In genomic region chr2:147013194-147013969, GRCm38 (mm10) we compare ENCODE assay signal across 8 mouse cellular contexts. TPM values are rescaled to one million over a fixed set of nuclear protein-coding genes. Genes with fewer than 3 reads are reported as not detected.
DNase-seq lines count a peak whose midpoint lies in the region.

No protein-coding gene starts in this region.

- DNase-seq in cerebellum, postnatal 36 days: peak; percentile 55 to 57
- no peak for DNase-seq in cerebellum, adult 9-10 months
- peak; percentile 55 for DNase-seq in c-Kit-positive CD71-positive TER-119-negative erythroid progenitor cells, embryonic 14.5 days (ENCODE audit: low read depth)
- DNase-seq in gastrocnemius, adult 18-20 months (ENCODE audit: low spot score): peak; percentile 44
- peak; percentile 87 for DNase-seq in induced T-regulatory cell, adult 2 months (ENCODE audit: low read depth)
- DNase-seq in limb, embryonic 10.5 days (ENCODE audit: low spot score): peak; percentile 90
- peak; percentile 91 for DNase-seq in midbrain, embryonic 10.5 days (ENCODE audit: low spot score)
- DNase-seq in spleen, postnatal 10 days (ENCODE audit: low spot score in 2 of 2): peak; percentile 64 to 75

- peaks cover 24% of the 10 kb centered on the region for H3K36me3 ChIP-seq in limb, embryonic 10.5 days
- H3K36me3 ChIP-seq in midbrain, embryonic 10.5 days: peaks cover 22% of the 10 kb centered on the region

- no peaks in the 10 kb centered on the region for H3K9me3 ChIP-seq in limb, embryonic 10.5 days (replicated peaks)
- no peaks in the 10 kb centered on the region for H3K9me3 ChIP-seq in midbrain, embryonic 10.5 days (replicated peaks)

- under 1% methylated on average over 59 of the region's 59 CpGs for WGBS in limb, embryonic 10.5 days
- WGBS in midbrain, embryonic 10.5 days: under 1% methylated on average over 58 of the region's 59 CpGs

- no peaks in the 10 kb centered on the region for H3K27me3 ChIP-seq in limb, embryonic 10.5 days (ENCODE audit: low read depth, poor library complexity, severe bottlenecking)
- H3K27me3 ChIP-seq in midbrain, embryonic 10.5 days (ENCODE audit: low read depth, poor library complexity, severe bottlenecking): no peaks in the 10 kb centered on the region

- peak overlapping the region; percentile 97 for H3K27ac ChIP-seq in limb, embryonic 10.5 days
- H3K27ac ChIP-seq in midbrain, embryonic 10.5 days (replicated peaks): peak overlapping the region; percentile 93

- H3K4me1 ChIP-seq in limb, embryonic 10.5 days: peaks cover 14% of the 10 kb centered on the region
- peaks cover 26% of the 10 kb centered on the region for H3K4me1 ChIP-seq in midbrain, embryonic 10.5 days

- peak overlapping the region; percentile 78 for H3K4me3 ChIP-seq in limb, embryonic 10.5 days
- peak overlapping the region; percentile 70 for H3K4me3 ChIP-seq in midbrain, embryonic 10.5 days

RNA-seq across cellular contexts. Expression of gene Xrn2, which starts 0.6 kb away (rescaled TPM):
- 10 to 100 TPM; 11.8 to 12.5 TPM for total RNA-seq in gastrocnemius, adult 18-20 months (2021)
- polyA plus RNA-seq in limb, embryonic 10.5 days (2016; fragmentation: Nextera tagmentation; extraction: Ambion mirVana): 83.7 and 91.2 TPM in 2 replicates
- 88.0 and 92.5 TPM in 2 replicates for polyA plus RNA-seq in midbrain, embryonic 10.5 days (2016; fragmentation: Nextera tagmentation; extraction: Ambion mirVana)
